Mouse (Mus musculus) liver, postnatal 0 days (tissue): ENCODE data around the gene Fam178b.

ENCODE experiments used
- CTCF ChIP-seq: sonication (generic); IDR thresholded peaks from 2 replicates; pipeline ENCODE4 v1.5.1; 2016; ENCODE audit warnings: antibody characterized with exemption, low read depth
- EP300 ChIP-seq: IDR thresholded peaks from 2 replicates; pipeline ENCODE4 v1.6.1; 2016; ENCODE audit warnings: antibody characterized with exemption, low read depth, mild to moderate bottlenecking

- peak; percentile 65 for TF ChIP-seq CTCF
- TF ChIP-seq EP300: no peak
Observed at GRCm38 (mm10) chr1:36513718-36514117, 169.3 kb downstream of the Fam178b start.
